Mouse (Mus musculus): ENCODE measurements around the gene Rai1.

The Rai1 gene

GRCm38 (mm10) chr11:60219609-60220008 lies 114.8 kb downstream of the Rai1 start:
- peak in 1 of 2 experiments; percentile 64 for DNase-seq (ENCODE audit: low spot score in 2 of 2)

- DNase-seq (ENCODE audit: low spot score in 2 of 2): peak; percentile 89 to 98
Measured at GRCm38 (mm10) chr11:60220291-60220804, 115.5 kb downstream of the Rai1 start.

GRCm38 (mm10) chr11:60221425-60221824 lies 116.6 kb downstream of the Rai1 start:
- DNase-seq (ENCODE audit: low spot score in 2 of 2): no peak

DNA sequence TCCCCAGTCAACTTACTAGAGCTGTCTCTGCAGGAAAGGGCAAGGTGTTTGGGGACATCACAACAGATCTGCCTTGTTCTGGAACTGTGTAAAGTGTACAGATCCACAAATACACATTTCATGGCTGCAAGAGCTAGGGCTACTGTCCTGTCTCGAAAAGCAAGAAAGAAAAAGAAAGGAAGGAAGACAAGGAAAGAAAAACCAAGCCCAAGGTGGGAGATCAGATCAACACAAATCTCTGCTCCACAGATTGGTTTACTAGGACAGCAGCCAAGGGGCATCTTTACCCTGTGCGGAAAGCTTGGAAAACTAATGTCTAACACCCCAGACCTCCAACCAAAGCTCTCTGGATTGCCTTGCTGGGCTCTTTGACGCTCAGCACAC lies 117.3 kb downstream of the Rai1 start:
- DNase-seq (ENCODE audit: low spot score in 2 of 2): no peak

DNA sequence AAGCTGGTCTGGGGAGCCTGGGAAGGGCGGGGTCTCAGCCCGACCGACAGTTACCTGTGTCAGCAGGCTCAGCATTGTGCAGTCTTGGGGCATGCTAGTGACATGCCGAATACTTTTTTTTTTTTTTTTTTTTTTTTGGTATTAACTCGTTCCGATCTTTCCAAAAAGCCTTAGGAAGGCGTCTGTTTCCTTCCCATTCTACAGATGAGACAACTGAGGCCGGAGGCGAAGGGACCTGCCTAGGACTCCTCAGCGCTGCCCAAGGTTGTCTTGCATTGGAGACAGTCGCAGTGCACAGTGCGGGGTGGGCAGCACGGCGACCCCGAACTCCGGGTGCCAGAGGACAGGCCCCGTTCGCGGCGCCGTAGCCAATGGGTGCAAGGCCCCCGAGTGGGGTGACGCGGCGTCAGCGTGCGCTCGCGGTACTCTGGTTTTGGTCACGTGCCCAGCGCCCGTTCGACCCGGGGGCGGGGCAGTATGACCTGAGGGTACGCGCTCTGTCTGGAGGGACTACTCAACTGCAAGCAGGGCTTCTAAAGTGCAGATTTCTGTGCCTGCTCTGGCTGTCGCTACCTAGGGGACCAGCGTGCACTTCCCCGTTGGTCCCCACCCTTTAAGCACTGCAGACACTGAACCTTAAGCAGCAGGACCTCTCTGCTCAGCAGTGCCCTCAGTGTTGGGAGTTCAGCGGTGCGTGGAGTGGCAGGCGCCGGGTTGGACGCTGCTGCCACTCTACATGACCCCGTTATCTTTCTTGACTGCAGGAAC lies 117.8 kb downstream of the Rai1 start, which contains the start of gene Srebf1:
Srebf1 (minus strand) TSS at position 113 of the 768 bp plus-strand sequence.
- peak; percentile 69 to 75 for DNase-seq (ENCODE audit: low spot score in 2 of 2)

- DNase-seq (ENCODE audit: low spot score in 2 of 2): no peak
Measured at GRCm38 (mm10) chr11:60224676-60225075, 119.9 kb downstream of the Rai1 start.

DNA sequence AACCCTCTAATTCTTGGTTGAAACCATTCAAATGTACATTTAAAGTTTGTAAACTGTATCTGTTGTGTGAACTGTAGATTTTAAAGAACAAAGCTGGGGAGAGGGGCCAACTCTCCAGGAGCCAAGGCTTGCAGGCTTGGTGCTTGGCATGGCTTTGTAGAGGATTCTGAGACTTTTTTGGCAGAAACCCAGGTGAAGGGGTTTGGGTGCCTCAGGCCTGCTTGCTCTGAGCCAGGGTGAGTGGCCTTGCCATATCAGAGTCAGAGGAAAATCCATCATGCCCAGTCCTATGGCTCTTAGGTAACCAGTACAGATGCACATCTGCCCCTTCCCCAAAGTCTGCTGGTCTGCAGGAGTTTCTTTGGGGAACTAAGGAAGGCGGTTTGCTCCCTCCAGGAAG lies 121.1 kb downstream of the Rai1 start:
- DNase-seq (ENCODE audit: low spot score in 2 of 2): no peak

GRCm38 (mm10) chr11:60228525-60228924 lies 123.7 kb downstream of the Rai1 start:
- DNase-seq (ENCODE audit: low spot score in 2 of 2): no peak

GRCm38 (mm10) chr11:60229821-60230220 lies 125.0 kb downstream of the Rai1 start:
- peak in 1 of 2 experiments; percentile 42 for DNase-seq (ENCODE audit: low spot score in 2 of 2)

GRCm38 (mm10) chr11:60230512-60230911 lies 125.7 kb downstream of the Rai1 start:
- DNase-seq (ENCODE audit: low spot score in 2 of 2): no peak

DNA sequence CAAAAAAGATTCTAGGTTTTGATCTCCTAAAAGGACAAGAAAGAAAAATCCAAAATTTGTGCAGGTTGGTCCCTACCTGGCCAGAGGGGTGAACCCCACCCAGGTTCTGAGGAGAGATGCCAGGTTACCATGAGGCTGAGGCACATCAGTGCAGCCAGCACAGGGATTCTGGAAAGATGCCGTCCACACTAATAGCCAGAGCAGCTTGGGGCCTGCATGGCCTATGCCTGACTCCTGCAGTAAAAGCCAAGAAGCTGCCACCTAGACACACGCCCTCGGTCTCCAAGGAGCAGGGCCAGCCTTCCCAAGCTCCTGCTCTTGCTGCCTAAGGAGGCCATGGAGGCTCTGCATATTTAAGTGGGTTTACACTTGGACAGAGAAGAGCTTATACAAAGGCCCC lies 126.5 kb downstream of the Rai1 start:
- DNase-seq (ENCODE audit: low spot score in 2 of 2): no peak

- DNase-seq (ENCODE audit: low spot score in 2 of 2): no peak
Measured at GRCm38 (mm10) chr11:60231951-60232350, 127.1 kb downstream of the Rai1 start.

DNA sequence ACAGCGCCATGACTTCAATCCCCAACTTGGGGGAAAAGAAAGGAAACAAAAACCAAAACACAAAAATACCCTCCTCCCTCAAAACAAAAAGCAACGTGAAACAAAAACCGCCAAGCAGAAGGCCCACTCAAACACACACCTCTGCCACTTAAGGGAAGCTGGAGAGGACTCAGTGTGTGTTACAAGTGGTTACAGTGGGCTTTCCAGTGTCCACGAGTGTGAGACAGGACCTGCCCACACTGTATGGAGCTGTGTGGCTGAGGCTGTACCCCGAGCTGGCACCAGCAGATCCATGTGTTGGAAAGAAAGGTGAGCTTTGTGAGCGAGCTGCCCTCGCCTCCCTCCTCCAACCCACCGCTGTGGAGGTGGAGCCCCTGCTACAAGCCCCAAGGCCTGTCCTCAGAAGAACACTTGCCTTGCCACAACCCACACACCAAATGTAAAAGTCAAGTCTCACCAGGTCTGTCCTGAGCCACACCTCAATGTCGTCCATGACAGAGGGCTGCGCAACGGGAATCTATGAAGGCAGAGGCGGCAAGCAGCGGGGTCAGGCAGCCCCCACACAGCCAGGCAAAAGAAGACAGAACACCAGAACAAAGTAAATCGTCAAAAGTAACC lies 127.7 kb downstream of the Rai1 start:
- no peak for DNase-seq (ENCODE audit: low spot score in 2 of 2)

GRCm38 (mm10) chr11:60233235-60233634 lies 128.4 kb downstream of the Rai1 start:
- no peak for DNase-seq (ENCODE audit: low spot score in 2 of 2)

DNA sequence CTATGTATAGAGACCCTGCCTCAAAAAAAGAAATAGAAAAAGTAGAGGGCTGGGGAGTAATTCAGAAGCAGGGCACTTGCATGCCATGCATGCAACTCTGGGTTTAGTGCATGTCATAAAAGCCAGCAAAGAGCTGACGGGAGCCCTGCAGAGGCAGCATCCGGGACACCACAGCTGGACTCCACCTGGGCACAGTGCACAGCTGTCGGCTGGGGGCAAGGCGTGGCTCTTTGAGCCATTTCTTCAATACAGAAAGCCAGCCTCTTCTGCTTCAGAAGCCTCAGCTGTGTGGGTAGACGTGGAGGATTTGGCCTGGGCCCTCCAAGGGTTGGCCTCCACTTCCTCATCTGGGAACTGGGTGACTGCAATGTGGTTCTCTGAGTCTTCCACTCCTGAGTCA lies 130.5 kb downstream of the Rai1 start:
- no peak for DNase-seq (ENCODE audit: low spot score in 2 of 2)

GRCm38 (mm10) chr11:60240509-60240908 lies 135.7 kb downstream of the Rai1 start:
- no peak for DNase-seq (ENCODE audit: low spot score in 2 of 2)

GRCm38 (mm10) chr11:60244503-60245143 lies 139.8 kb downstream of the Rai1 start:
- no peak for DNase-seq (ENCODE audit: low spot score in 2 of 2)

- no peak for DNase-seq (ENCODE audit: low spot score in 2 of 2)
Measured at GRCm38 (mm10) chr11:60246077-60246476, 141.3 kb downstream of the Rai1 start.

DNA sequence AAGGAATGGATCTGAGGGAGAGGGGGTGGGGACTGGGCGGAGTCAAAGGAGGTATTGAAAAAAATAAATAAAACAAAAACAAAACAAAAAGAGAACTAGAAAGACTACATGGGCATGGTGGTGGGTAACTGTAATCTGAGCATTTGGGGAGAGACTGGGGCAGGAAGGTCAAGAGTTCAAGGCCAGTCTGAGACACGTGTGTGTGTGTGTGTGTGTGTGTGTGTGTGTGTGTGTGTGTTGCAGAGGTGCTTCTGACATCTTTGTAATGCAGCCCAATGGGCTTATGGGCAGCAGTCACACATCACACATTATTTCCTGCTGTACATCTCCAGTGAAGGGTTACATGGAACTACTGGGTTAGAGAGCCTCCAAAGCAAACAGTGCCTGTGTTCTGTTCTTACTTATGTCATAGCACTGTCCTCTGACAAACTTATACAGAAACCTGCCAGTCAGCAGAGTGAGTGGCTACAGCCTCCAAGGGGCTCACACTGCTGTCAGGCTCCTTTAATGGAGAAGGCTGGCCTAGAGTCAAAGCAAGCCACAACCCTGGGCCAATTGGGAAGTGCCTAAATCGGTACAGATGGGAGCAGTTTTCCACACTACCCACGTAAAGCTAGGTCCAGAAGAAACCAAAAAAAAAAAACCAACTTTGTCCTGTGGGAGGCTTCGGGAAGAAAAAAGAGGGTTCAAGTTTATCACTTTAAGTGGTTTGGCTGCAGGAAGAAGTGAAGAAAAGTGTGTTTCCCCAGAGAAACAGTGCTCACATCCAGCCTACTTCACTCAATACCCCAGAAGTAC lies 143.1 kb downstream of the Rai1 start:
- no peak for DNase-seq (ENCODE audit: low spot score in 2 of 2)
